Mouse (Mus musculus) bone marrow, adult 2 months (tissue): ENCODE measurements around the gene Tmem107. TPM values are rescaled to one million over a fixed set of nuclear protein-coding genes. Genes with fewer than 3 reads are reported as not detected.

Source experiments
- H3K27ac ChIP-seq: fragments of 200-500 bp; 2 replicates; pipeline ENCODE4 v1.5.1; 2012; ENCODE audit warnings: low read depth, mild to moderate bottlenecking, control low read depth, inconsistent platforms, low read length; ENCODE audit not compliant: control insufficient read depth, poor library complexity, insufficient read depth
- H3K4me1 ChIP-seq: fragments of 200-500 bp; 2 replicates; pipeline ENCODE4 v1.6.1; 2011; ENCODE audit warnings: low read length; ENCODE audit not compliant: control insufficient read depth, insufficient read depth
- H3K4me3 ChIP-seq: fragments of 200-500 bp; replicated peaks from 2 replicates; pipeline ENCODE3; 2011; ENCODE audit warnings: mild to moderate bottlenecking, low read depth, low read length, control low read depth; ENCODE audit not compliant: control insufficient read depth
- CTCF ChIP-seq: fragments of 200-500 bp; IDR thresholded peaks from 2 replicates; pipeline ENCODE4 v1.5.1; 2011; ENCODE audit warnings: low read length, control low read depth; ENCODE audit not compliant: control insufficient read depth, insufficient read depth
- POLR2A ChIP-seq: fragments of 200-500 bp; IDR thresholded peaks from 2 replicates; pipeline ENCODE4 v1.6.1; 2011; ENCODE audit warnings: low read depth, mild to moderate bottlenecking, control low read depth, low read length, borderline replicate concordance; ENCODE audit not compliant: control insufficient read depth
- WGBS: fragments of 180-500 bp; shearing (Covaris S2); methylation state at CpG from one replicate; pipeline ENCODE4 v1.1.7; 2018; 5-methylcytosine and 5-hydroxymethylcytosine counted together
- polyA plus RNA-seq: library from polyadenylated mRNA; stranded (reverse); fragments of >200 nt; gene quantifications from 2 replicates; pipeline ENCODE4 v1.2.4, GENCODE M21; 2011; ENCODE audit warnings: low replicate concordance; ENCODE audit not compliant: missing spikeins, insufficient read depth, insufficient read length

Tmem107 gene
- polyA plus RNA-seq, 1 experiment, result 31.0 TPM

DNA sequence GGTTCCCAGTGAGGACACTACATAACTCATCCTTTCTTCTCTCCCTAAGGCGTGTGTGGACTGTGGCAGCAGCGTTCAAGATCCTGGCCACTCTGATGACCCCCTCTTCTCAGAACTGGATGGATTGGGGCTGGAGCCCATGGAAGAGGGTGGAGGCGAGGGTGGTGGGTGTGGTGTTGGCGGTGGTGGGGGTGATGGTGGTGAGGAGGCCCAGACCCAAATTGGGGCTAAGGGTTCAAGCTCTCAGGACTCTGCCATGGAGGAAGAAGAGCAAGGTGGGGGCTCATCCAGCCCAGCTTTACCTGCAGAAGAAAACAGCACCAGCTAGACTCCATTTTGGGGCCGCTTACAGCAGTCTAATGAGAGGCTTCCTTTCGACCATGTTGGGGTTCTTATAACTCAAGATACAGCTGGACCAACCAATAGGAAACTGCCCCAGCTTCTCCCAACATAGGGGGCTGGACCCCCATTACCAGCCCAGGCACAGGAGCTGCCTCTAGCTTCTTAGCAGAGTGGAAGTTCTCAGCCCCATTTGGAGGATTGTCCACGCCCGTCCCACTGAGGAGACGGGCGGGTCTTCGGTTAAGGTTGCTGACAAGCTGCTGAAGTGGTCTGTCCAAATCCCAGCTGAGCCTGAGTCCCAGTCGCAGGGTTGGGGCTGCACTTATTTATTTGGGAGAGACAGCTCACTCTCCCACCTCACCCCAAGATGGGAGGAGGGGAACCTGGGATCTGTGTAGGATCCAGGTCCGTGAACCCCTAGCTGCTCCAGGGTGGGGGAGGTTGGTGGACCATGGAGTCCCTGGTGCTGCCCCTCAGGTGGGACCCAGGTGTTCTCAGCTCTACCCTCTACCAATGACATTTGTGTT is 38.7 kb downstream of the Tmem107 start:
- no peaks in the 10 kb centered on the region for H3K4me1 ChIP-seq
- 90% methylated on average over 13 of the region's 13 CpGs for WGBS
- no peak overlapping the region for H3K27ac ChIP-seq
- TF ChIP-seq CTCF, result no peak
- no peak for TF ChIP-seq POLR2A
- H3K4me3 ChIP-seq, result no peak overlapping the region

DNA sequence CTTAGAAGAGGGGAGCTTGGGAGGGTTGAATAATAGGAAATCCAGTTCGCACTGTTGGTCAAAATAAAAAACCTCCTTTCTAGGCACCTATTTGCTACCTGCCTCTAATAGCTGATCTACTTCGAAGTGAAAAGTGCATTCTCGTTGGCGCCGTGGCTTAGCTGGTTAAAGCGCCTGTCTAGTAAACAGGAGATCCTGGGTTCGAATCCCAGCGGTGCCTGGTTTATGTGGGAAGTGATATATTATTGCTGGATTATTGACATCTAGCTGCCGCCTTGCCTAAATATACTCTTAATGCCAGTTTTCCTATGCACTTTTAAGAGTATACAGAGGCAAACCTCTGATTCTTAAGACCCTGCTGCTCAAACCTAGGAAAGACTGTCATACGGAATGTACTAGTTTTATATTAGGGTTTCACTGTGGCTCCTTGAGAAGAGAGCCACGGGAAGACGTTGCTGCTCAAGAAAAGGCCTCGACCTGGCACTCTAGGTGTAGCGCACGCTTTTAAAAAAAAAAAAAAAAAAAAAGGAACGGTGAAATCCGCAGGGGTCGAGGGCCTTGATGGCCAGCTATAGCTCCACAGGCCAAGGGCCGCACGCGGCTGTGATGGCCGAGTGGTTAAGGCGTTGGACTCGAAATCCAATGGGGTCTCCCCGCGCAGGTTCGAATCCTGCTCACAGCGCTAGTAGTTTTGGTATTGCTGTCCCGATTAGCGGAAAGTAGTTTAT is 39.9 kb downstream of the Tmem107 start:
- 2% methylated on average over 30 of the region's 30 CpGs for WGBS
- no peaks in the 10 kb centered on the region for H3K4me1 ChIP-seq
- TF ChIP-seq POLR2A, result 0 out of 2 replicates have a peak, but pooled peaks have one; percentile 31
- TF ChIP-seq CTCF, result no peak
- H3K27ac ChIP-seq, result no peak overlapping the region
- peak overlapping the region; percentile 2 for H3K4me3 ChIP-seq

DNA sequence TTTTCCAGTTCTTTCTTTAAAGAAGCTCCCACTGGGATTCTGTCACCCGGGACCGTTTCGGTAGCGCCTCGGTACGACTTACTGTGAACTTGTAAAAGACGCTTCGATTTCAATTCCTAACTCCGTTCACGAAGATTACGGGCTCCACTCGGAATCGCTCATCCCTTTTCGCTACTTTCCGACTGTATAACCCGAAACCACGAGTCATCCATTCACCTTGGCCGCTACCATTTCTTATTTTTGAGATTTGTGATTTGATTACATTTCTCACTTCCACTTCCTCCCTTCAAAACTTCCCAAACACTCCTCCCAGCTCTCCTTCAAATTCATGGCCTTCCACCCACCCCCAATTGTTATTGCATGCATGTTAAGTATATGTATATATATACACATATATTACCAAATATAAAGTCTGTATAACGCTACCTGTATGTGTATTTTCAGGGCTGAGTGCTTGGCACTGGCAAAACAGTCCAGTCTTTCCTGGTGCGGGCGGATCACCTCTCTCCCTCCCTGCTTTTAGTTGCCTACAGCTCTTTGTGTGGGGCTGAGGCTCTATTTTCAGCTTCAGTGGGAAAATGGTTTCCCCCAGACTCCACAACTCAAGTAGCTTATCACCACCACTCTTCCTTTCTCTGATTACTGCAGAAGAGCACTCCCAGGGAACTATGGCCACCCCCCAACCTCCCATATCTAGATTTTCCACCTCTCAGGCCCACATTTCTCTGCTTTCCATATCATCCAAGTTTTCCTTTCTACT is 40.6 kb downstream of the Tmem107 start:
- Histone ChIP-seq H3K27ac (no peak overlapping the region), H3K4me3 (peak overlapping the region; percentile 18), H3K4me1 (no peaks in the 10 kb centered on the region)
- WGBS, result 14% methylated on average over 21 of the region's 21 CpGs
- TF ChIP-seq CTCF, result no peak
- no peak for TF ChIP-seq POLR2A

DNA sequence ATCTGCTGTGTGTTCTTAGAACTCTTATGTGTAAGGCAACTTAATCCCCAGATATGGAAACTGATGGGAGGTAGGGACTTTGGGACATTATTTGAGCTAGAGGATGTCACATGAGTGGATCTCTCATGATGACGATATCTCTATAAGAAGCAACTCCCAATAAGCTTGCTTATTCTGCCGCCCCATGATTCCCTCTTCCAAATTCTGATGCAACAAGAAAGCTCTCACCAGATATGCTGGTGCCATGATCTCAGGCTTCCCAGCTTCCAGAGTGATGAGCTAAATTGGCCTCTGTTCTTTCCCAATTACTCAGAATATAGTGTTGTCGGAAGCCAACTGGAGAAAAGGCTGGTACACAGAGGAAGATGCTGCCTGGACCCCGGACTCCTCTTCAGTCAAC is 41.3 kb downstream of the Tmem107 start:
- no peak overlapping the region for H3K27ac ChIP-seq
- 72% methylated on average over 4 of the region's 4 CpGs for WGBS
- H3K4me3 ChIP-seq, result no peak overlapping the region
- no peak for TF ChIP-seq POLR2A
- no peak for TF ChIP-seq CTCF
- H3K4me1 ChIP-seq, result no peaks in the 10 kb centered on the region

DNA sequence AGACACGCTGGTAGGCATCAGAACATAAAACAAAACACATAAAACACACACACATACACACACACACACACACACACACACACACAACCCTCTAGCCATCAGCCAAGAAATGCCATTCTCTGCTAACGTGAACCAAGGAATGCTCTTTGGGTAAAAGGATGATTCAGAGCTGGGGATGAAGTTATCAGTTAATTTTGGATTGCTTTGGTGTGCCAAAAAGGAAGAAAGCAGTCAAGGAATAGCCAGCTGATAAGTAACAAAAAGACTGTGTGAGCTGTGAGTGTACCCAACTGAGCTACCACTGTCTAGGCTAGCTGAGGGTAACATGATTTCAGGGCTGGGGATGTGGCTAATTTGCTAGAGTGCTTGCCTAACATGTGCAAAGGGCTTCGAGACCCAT is 43.4 kb downstream of the Tmem107 start:
- Histone ChIP-seq H3K4me1 (no peaks in the 10 kb centered on the region), H3K27ac (no peak overlapping the region), H3K4me3 (no peak overlapping the region)
- TF ChIP-seq CTCF, result no peak
- 63% methylated on average over 3 of the region's 3 CpGs for WGBS

DNA sequence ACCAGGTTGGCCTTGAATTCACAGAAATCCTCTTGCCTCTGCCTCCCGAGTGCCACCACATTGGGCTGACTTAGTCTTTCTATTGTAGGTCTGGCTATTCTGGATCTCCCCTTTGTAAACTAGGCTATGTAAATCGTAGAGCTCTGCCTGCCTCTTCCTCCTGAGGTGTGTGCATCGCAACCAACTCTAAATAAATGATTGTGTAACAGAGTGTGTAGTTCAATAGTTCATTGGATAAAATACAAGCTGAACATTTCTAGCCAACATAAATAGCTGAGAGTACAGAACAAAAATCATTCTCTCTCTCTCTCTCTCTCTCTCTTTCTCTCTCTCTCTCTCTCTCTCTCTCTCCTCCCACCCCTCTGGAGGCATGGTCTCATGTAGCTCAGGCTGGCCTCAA is 44.0 kb downstream of the Tmem107 start:
- TF ChIP-seq POLR2A, result no peak
- no peak for TF ChIP-seq CTCF
- no peak overlapping the region for H3K4me3 ChIP-seq
- WGBS, result 75% methylated on average over 3 of the region's 3 CpGs
- H3K27ac ChIP-seq, result no peak overlapping the region
- no peaks in the 10 kb centered on the region for H3K4me1 ChIP-seq

DNA sequence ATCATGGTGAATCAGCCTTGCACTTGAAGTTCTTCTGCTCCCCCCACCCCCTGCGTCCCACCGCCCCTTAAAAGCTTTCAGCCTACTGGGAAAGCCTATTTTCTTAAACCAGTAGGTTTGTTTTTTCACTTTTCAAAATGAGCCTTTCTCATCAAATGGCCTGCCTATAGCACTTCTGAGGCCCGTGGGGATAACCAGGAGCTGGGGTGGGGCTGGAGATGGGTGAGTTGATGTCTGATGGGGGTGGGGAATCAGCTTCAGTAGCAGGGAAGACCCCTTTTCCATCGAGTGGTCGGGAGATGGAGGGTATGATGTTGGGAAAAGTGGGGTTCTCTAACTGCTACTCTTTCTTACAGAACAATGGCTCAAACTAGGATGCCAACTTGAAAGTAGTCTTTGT is 46.2 kb downstream of the Tmem107 start:
- WGBS, result 69% methylated on average over 5 of the region's 5 CpGs
- no peaks in the 10 kb centered on the region for H3K4me1 ChIP-seq

More for the DNA sequence above, 46.2 kb downstream of the Tmem107 start:
- Histone ChIP-seq H3K27ac (no peak overlapping the region), H3K4me3 (no peak overlapping the region)
- TF ChIP-seq CTCF, result no peak
- TF ChIP-seq POLR2A, result no peak
